Mouse (Mus musculus) intestine, embryonic 16.5 days (tissue): ENCODE measurements at regions not wholly inside any gene's neighbourhood (a gene's known extent, or its start where the extent isn't known, plus 50 kb on each side); places are given as distances from the start of the nearest gene placed in this dataset.

Experiments used
- ATAC-seq: fragments of 200-750 bp; cut with Nextera tagmentation; 2 replicates; pipeline ENCODE4 v1.8.0; 2017; ENCODE audit warnings: moderate TSS enrichment, moderate library complexity
- H3K27ac ChIP-seq: fragments of 300-500 bp; sonication (generic); 2 replicates; pipeline ENCODE4 v1.5.1; 2014; ENCODE audit warnings: mild to moderate bottlenecking, low read length
- H3K27me3 ChIP-seq: fragments of 300-500 bp; sonication (generic); replicated peaks from 2 replicates; pipeline ENCODE4 v1.6.1; 2014; ENCODE audit warnings: low read length, control low read depth, mixed read lengths; ENCODE audit not compliant: control insufficient read depth, insufficient read depth
- H3K36me3 ChIP-seq: fragments of 300-500 bp; sonication (generic); 2 replicates; pipeline ENCODE4 v1.6.1; 2014; ENCODE audit warnings: low read length, control low read depth; ENCODE audit not compliant: control insufficient read depth, insufficient read depth
- H3K4me1 ChIP-seq: fragments of 300-500 bp; sonication (generic); 2 replicates; pipeline ENCODE4 v1.6.1; 2014; ENCODE audit warnings: low read length, control low read depth, mixed read lengths; ENCODE audit not compliant: control insufficient read depth, insufficient read depth
- H3K4me2 ChIP-seq: fragments of 300-500 bp; sonication (generic); 2 replicates; pipeline ENCODE4 v1.6.1; 2014; ENCODE audit warnings: low read depth, low read length, control low read depth
- H3K4me3 ChIP-seq: fragments of 300-500 bp; sonication (generic); 2 replicates; pipeline ENCODE4 v1.5.1; 2014; ENCODE audit warnings: mild to moderate bottlenecking, low read length
- H3K9ac ChIP-seq: fragments of 300-500 bp; sonication (generic); 2 replicates; pipeline ENCODE4 v1.6.1; 2014; ENCODE audit warnings: low read depth, low read length
- H3K9me3 ChIP-seq: fragments of 300-500 bp; sonication (generic); 2 replicates; pipeline ENCODE4 v1.6.1; 2016; ENCODE audit warnings: low read length, control low read depth; ENCODE audit not compliant: control insufficient read depth
- WGBS: fragments of 180-500 bp; shearing (Covaris S2); extraction: QIAGEN DNeasy Blood & Tissue Kit; methylation state at CpG from one replicate; pipeline ENCODE4 v1.1.7; 2014; 5-methylcytosine and 5-hydroxymethylcytosine counted together

- Histone ChIP-seq H3K36me3 (no peaks in the 10 kb centered on the region), H3K4me3 (no peak overlapping the region), H3K9me3 (no peaks in the 10 kb centered on the region), H3K4me1 (no peaks in the 10 kb centered on the region), H3K4me2 (no peak overlapping the region), H3K27ac (no peak overlapping the region), H3K9ac (no peak overlapping the region), H3K27me3 (no peaks in the 10 kb centered on the region)
- ATAC-seq: no peak
- 85% methylated on average over 7 of the region's 7 CpGs for WGBS
These were observed 109.8 kb upstream of the Gli2 start for GRCm38 (mm10) chr1:119163114-119163740.

GRCm38 (mm10) chr1:119161751-119162150 is 108.3 kb upstream of the Gli2 start:
- Histone ChIP-seq H3K27ac (no peak overlapping the region), H3K36me3 (no peaks in the 10 kb centered on the region), H3K4me1 (no peaks in the 10 kb centered on the region), H3K9ac (no peak overlapping the region), H3K4me3 (no peak overlapping the region), H3K27me3 (no peaks in the 10 kb centered on the region), H3K4me2 (no peak overlapping the region), H3K9me3 (no peaks in the 10 kb centered on the region)
- 82% methylated on average over 3 of the region's 3 CpGs for WGBS
- no peak for ATAC-seq

GRCm38 (mm10) chr1:119160354-119160753 is 106.9 kb upstream of the Gli2 start:
- H3K9ac ChIP-seq: no peak overlapping the region
- no peak for ATAC-seq
- no peak overlapping the region for H3K27ac ChIP-seq
- H3K4me2 ChIP-seq: no peak overlapping the region
- H3K9me3 ChIP-seq: no peaks in the 10 kb centered on the region
- H3K27me3 ChIP-seq: no peaks in the 10 kb centered on the region
- H3K4me3 ChIP-seq: no peak overlapping the region
- H3K36me3 ChIP-seq: no peaks in the 10 kb centered on the region
- 79% methylated on average over 1 of the region's 1 CpGs for WGBS
- H3K4me1 ChIP-seq: no peaks in the 10 kb centered on the region

- Histone ChIP-seq H3K4me3 (no peak overlapping the region), H3K4me1 (no peaks in the 10 kb centered on the region), H3K36me3 (no peaks in the 10 kb centered on the region), H3K9ac (no peak overlapping the region), H3K4me2 (no peak overlapping the region), H3K27ac (no peak overlapping the region), H3K27me3 (no peaks in the 10 kb centered on the region), H3K9me3 (no peaks in the 10 kb centered on the region)
- WGBS: 92% methylated on average over 4 of the region's 4 CpGs
- no peak for ATAC-seq
These were observed 103.8 kb upstream of the Gli2 start for GRCm38 (mm10) chr1:119157171-119157700.

- no peaks in the 10 kb centered on the region for H3K36me3 ChIP-seq
- 93% methylated on average over 4 of the region's 4 CpGs for WGBS
These were observed 100.2 kb upstream of the Gli2 start for GRCm38 (mm10) chr1:119153619-119154018.

GRCm38 (mm10) chr1:119152776-119153175 is 99.4 kb upstream of the Gli2 start:
- H3K27me3 ChIP-seq: no peaks in the 10 kb centered on the region
- 83% methylated on average over 6 of the region's 6 CpGs for WGBS
- no peaks in the 10 kb centered on the region for H3K4me1 ChIP-seq
- no peaks in the 10 kb centered on the region for H3K36me3 ChIP-seq
- no peak overlapping the region for H3K9ac ChIP-seq
- no peak for ATAC-seq
- no peaks in the 10 kb centered on the region for H3K9me3 ChIP-seq
- no peak overlapping the region for H3K27ac ChIP-seq
- H3K4me3 ChIP-seq: no peak overlapping the region
- H3K4me2 ChIP-seq: no peak overlapping the region

More at GRCm38 (mm10) chr1:119153619-119154018, 100.2 kb upstream of the Gli2 start:
- H3K9ac ChIP-seq: no peak overlapping the region
- no peaks in the 10 kb centered on the region for H3K27me3 ChIP-seq
- H3K4me1 ChIP-seq: no peaks in the 10 kb centered on the region
- no peaks in the 10 kb centered on the region for H3K9me3 ChIP-seq
- no peak overlapping the region for H3K27ac ChIP-seq
- H3K4me2 ChIP-seq: no peak overlapping the region
- H3K4me3 ChIP-seq: no peak overlapping the region
- ATAC-seq: no peak

- no peaks in the 10 kb centered on the region for H3K4me1 ChIP-seq
- no peak for ATAC-seq
- H3K9ac ChIP-seq: no peak overlapping the region
- H3K4me2 ChIP-seq: no peak overlapping the region
- H3K9me3 ChIP-seq: no peaks in the 10 kb centered on the region
- H3K27me3 ChIP-seq: no peaks in the 10 kb centered on the region
- H3K36me3 ChIP-seq: no peaks in the 10 kb centered on the region
- H3K27ac ChIP-seq: no peak overlapping the region
- no peak overlapping the region for H3K4me3 ChIP-seq
- 60% methylated on average over 2 of the region's 2 CpGs for WGBS
These were observed 94.1 kb upstream of the Gli2 start for GRCm38 (mm10) chr1:119147506-119147905.

GRCm38 (mm10) chr1:119143808-119144207 is 90.4 kb upstream of the Gli2 start:
- ATAC-seq: no peak
- H3K4me3 ChIP-seq: no peak overlapping the region
- WGBS: 67% methylated on average over 11 of the region's 11 CpGs

GRCm38 (mm10) chr1:119129039-119129438 is 75.6 kb upstream of the Gli2 start:
- WGBS: 91% methylated on average over 3 of the region's 3 CpGs

More at GRCm38 (mm10) chr1:119143808-119144207, 90.4 kb upstream of the Gli2 start:
- Histone ChIP-seq H3K9me3 (no peaks in the 10 kb centered on the region), H3K27me3 (no peaks in the 10 kb centered on the region), H3K36me3 (no peaks in the 10 kb centered on the region), H3K4me2 (no peak overlapping the region), H3K9ac (no peak overlapping the region), H3K4me1 (no peaks in the 10 kb centered on the region), H3K27ac (no peak overlapping the region)

GRCm38 (mm10) chr1:119125561-119125960 is 72.1 kb upstream of the Gli2 start:
- ATAC-seq: no peak
- no peaks in the 10 kb centered on the region for H3K27me3 ChIP-seq
- WGBS: 59% methylated on average over 6 of the region's 6 CpGs

More at GRCm38 (mm10) chr1:119129039-119129438, 75.6 kb upstream of the Gli2 start:
- H3K36me3 ChIP-seq: no peaks in the 10 kb centered on the region
- no peak for ATAC-seq
- no peak overlapping the region for H3K27ac ChIP-seq
- H3K9me3 ChIP-seq: 0 out of 2 replicates have a peak, but pooled peaks cover 2% of the 10 kb centered on the region
- H3K4me2 ChIP-seq: no peak overlapping the region
- no peak overlapping the region for H3K4me3 ChIP-seq
- H3K27me3 ChIP-seq: no peaks in the 10 kb centered on the region
- no peak overlapping the region for H3K9ac ChIP-seq
- no peaks in the 10 kb centered on the region for H3K4me1 ChIP-seq

More at GRCm38 (mm10) chr1:119125561-119125960, 72.1 kb upstream of the Gli2 start:
- no peaks in the 10 kb centered on the region for H3K36me3 ChIP-seq
- H3K9me3 ChIP-seq: 0 out of 2 replicates have a peak, but pooled peaks cover 2% of the 10 kb centered on the region
- no peaks in the 10 kb centered on the region for H3K4me1 ChIP-seq
- H3K4me2 ChIP-seq: no peak overlapping the region
- H3K9ac ChIP-seq: no peak overlapping the region
- no peak overlapping the region for H3K4me3 ChIP-seq
- no peak overlapping the region for H3K27ac ChIP-seq
